Mouse (Mus musculus) retina, postnatal 1 day (tissue): Measurements from ENCODE around the gene Nuf2.
A peak's percentile ranks its signal among the peaks of the same experiment; 100 is the strongest.

Experiments
- DNase-seq: peaks from one replicate; pipeline ENCODE4 v3.0.0-alpha.2; 2012

The Nuf2 gene

DNA sequence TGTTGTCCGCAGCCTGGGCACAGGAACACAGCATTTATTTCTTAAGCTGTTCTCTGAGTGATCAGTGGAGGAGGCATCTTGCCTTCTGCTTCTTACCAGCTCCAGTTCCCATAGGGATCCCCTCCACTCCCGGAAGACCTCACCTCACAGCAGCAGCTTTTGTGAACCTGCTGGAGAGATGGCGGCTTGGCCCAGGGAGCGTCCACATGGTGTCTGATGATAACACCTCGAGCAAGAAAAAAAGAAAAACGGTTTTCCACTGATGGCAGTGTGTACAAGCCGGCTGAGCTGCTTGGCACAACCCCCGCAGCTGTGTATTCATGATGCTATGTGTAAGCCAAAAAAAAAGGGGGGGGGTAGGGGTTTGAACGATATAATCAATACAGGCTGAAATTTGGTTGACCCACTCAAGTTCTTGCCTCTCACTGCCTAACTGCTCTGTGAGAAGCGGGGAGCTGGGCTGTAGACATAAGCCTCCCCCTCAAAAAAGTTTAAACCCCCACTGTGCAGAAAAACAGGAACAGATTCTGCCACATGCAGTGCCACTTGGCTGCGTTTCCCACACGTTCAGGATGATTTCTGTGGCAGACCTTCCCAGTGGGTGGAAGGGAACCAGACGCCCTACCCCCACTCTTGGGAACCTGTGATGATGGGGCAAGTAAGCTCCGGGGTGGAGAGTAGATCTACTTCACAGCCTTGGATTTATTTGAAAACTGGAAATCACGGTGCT is 68.7 kb downstream of the Nuf2 start:
- DNase-seq, result no peak

DNA sequence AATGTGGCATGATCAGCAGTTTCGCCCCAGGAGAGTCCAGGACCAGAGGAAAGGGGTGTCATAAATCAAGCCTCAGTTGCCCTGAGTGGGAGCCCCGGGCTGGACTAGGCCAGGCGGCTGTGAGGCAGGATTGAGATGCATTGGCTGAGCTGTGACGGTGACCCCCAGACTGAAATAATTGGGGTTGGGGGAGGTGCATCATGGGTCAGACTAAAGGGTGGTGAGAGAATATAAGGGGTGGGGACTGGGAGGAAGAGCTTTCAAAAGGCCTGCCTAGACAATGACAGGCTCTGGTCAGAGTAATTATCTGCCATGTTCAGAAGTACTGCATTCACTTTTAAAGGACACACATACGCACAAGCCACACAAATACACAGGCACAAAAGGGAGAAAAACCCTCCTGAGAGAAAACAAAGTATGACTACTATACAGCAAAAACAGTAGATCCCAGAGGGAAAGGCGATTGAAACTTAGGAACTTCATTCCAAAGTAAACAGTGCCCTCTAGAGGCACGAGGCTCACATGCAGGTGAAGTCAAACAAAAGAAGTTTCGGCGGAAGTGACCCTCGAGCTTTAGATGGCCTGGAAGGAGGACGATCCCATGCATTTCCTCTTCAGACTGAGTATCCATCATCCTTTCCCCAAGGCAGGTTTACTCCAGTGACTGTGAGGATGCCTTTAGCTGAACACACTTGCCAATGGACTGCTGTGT is 72.0 kb downstream of the Nuf2 start:
- peak; percentile 85 for DNase-seq
